Mouse (Mus musculus) ES-E14 (cell line): Measurements from ENCODE around the gene Map2k5.

Source experiments
- CHD2 ChIP-seq: IDR thresholded peaks from 2 replicates; pipeline ENCODE4 v1.6.1; 2014; ENCODE audit warnings: mild to moderate bottlenecking, low read depth, low read length, inconsistent platforms
- HCFC1 ChIP-seq: IDR thresholded peaks from 2 replicates; pipeline ENCODE4 v1.6.1; 2012; ENCODE audit warnings: low read length, inconsistent platforms, borderline replicate concordance; ENCODE audit not compliant: insufficient read depth
- MAFK ChIP-seq: IDR thresholded peaks from 2 replicates; pipeline ENCODE4 v1.6.1; 2014; ENCODE audit warnings: mild to moderate bottlenecking, low read depth, low read length, inconsistent platforms; ENCODE audit not compliant: insufficient read depth
- ZC3H11A ChIP-seq: IDR thresholded peaks from 2 replicates; pipeline ENCODE4 v1.6.1; 2012; ENCODE audit warnings: low read depth, mild to moderate bottlenecking, inconsistent platforms, low read length, borderline replicate concordance

DNA sequence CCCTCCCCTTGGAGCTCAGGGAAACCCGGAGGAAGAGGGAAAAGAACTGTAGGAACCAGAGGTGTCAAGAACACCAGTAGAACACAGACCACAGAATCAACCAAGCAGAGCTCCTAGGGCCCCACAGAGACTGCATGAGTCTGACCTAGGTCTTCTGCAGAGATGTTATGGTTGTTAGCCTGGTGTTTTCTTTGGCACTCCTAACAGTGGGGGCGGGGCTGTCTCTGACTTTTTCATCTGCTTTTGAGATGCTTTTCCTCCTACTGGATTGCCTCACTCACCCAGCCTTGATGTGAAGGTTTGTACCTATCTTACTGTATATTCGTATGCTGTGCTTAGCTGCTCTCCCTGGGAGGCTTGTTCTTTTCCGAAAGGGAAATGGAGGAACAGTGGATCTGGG, 23.5 kb downstream of the Map2k5 start:
- no peak for TF ChIP-seq ZC3H11A
- no peak for TF ChIP-seq MAFK
- no peak for TF ChIP-seq CHD2
- TF ChIP-seq HCFC1: no peak
